Mouse (Mus musculus) lung, adult 2 months (tissue): Measurements from ENCODE around the gene Trpm5. TPM values are rescaled to one million over a fixed set of nuclear protein-coding genes. Genes with fewer than 3 reads are reported as not detected.

Source experiments
- DNase-seq: peaks from one replicate; pipeline ENCODE4 v3.0.0; 2022
- H3K4me1 ChIP-seq: fragments of 200-500 bp; 2 replicates; pipeline ENCODE4 v1.6.1; 2011; ENCODE audit warnings: low read length; ENCODE audit not compliant: control insufficient read depth, insufficient read depth
- H3K4me3 ChIP-seq: fragments of 200-500 bp; replicated peaks from 2 replicates; pipeline ENCODE3; 2011; ENCODE audit warnings: low read depth, mild to moderate bottlenecking, control low read depth, low read length; ENCODE audit errors: extremely low read depth
- CTCF ChIP-seq: fragments of 200-500 bp; IDR thresholded peaks from 2 replicates; pipeline ENCODE4 v1.5.1; 2011; ENCODE audit warnings: mild to moderate bottlenecking, low read length, control low read depth; ENCODE audit not compliant: insufficient read depth
- POLR2A ChIP-seq: fragments of 200-500 bp; IDR thresholded peaks from 2 replicates; pipeline ENCODE4 v1.6.1; 2011; ENCODE audit warnings: low read depth, mild to moderate bottlenecking, control low read depth, low read length, borderline replicate concordance; ENCODE audit errors: extremely low read depth
- WGBS: fragments of 180-500 bp; shearing (Covaris S2); methylation state at CpG from one replicate; pipeline ENCODE4 v1.1.7; 2018; 5-methylcytosine and 5-hydroxymethylcytosine counted together
- polyA plus RNA-seq: library from polyadenylated mRNA; depleted of rRNA; stranded (reverse); fragments of >200 nt; gene quantifications from 2 replicates; pipeline ENCODE4 v1.2.3, GENCODE M21; 2012

Trpm5 gene
- polyA plus RNA-seq, 1 experiment: 0.62 TPM

DNA sequence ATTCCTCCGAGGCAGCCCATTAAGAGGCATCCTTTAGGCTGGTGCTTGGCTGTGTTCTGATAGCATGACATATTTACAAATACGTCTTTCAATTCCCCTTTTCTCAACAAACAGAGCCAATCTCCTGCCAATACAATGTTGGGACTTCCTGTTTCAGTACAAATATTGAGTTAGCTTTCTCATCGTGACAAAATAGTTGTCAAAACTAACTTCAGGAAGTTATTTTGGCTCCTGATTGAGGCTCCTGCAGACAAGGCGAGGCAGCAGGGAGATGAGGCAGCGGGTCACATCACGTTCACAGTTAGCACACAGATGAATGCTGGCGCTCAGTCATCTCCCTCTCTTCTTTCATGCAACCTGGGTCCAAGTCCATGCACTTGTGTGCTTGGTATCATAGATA, 48.1 kb downstream of the Trpm5 start:
- Histone ChIP-seq H3K4me3 (no peak overlapping the region), H3K4me1 (peaks cover 15% of the 10 kb centered on the region)
- no peak for DNase-seq
- TF ChIP-seq CTCF: no peak
- TF ChIP-seq POLR2A: no peak
- WGBS: 34% methylated on average over 7 of the region's 7 CpGs

DNA sequence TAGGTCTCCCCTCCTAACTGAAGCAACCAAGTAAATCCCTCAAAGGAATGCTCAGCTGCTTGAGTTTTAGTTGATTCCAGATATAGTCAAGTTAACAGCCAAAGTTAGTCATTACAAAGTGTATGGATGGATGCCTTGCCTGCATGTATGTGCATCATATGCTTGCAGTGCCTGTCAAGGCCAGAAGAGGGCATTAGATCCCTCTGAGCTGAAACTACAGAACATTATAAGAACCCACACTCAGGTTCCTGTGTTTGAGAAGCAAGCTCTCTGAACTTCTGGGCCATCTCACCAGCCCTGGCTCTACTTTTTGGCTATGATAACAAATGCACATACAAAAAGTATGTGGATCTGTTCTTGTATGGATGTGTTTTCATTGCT, 49.6 kb downstream of the Trpm5 start:
- H3K4me3 ChIP-seq: no peak overlapping the region
- H3K4me1 ChIP-seq: peaks cover 18% of the 10 kb centered on the region
- no peak for TF ChIP-seq POLR2A
- TF ChIP-seq CTCF: no peak
- DNase-seq: no peak

DNA sequence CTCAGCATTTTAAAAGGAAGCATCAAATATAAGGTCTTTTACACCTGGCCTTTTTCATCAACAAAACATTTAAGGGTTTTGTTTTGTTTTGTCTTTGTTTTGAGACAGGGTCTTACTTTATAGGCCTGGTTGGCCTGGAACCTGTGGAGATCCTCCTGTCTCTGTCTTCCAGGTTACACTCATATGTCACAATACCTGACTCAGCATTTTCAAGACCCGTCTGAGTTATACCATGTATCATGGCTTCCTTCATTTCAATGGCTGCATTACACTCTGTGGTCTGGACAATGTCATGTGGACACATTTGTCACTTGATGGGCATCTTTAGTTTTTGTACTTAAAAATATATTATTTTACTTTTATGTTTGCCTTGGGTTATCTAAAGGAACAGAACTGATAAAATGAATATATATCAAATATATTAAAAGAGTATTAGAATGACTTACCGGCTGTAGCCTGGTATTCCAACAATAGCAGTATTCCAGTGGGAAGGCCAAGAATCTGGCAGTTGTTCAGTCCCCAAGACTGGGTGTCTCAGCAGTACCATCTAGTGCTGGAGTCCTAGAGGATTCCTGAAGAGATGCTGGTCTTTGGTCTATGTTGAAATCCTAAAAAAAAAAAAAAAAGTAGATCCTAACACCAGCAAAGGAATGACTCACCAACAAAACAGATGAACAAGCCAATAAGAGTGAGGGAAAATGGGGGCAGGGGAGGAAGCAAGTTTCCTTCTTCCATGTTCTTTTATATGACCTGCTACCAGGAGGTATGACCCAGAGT, 50.2 kb downstream of the Trpm5 start:
- no peak for DNase-seq
- no peak overlapping the region for H3K4me3 ChIP-seq
- peaks cover 18% of the 10 kb centered on the region for H3K4me1 ChIP-seq
- WGBS: 79% methylated on average over 2 of the region's 2 CpGs
- no peak for TF ChIP-seq CTCF
- TF ChIP-seq POLR2A: no peak

DNA sequence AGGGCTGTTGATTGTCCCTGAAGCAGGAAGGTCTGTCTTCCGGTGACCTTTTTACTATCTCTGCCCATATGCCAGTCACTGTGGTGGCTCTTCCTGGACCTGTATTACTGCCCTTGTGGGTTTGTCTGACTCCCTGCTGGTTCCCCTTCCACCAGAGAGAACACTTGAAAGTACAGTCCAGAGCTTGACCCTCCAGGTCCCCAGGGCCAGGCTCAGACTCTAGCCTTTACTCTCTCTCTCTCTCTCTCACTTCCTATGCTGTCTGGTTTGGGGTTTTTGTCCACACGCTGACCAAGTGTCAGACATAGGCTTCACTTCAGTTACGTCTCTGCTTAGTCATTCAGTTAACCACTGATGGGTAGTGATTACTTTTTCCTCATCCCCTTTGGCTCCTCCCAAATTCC, 51.5 kb downstream of the Trpm5 start:
- peaks cover 18% of the 10 kb centered on the region for H3K4me1 ChIP-seq
- no peak for DNase-seq
- H3K4me3 ChIP-seq: no peak overlapping the region
- 72% methylated on average over 3 of the region's 3 CpGs for WGBS
- no peak for TF ChIP-seq CTCF
- no peak for TF ChIP-seq POLR2A

DNA sequence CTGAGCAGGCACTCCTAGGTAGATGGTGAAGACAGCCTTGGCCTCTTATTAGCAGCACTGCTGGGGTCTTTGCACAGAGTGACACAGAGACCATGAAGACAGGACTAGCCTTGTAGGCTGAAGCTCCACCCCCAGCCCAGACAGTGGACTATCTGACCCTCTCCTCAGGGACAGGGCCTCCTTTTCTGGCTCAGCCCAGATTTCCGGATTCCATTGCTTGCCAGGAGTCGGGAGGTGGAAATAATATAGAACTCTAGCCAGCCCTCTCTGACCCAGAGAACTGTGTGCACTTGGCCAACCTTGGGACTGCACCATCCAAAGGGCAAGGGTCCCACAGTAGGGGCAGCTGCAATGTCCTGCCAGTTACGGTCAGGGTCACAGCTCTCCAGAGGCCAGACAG, 52.4 kb downstream of the Trpm5 start:
- H3K4me3 ChIP-seq: no peak overlapping the region
- H3K4me1 ChIP-seq: peaks cover 18% of the 10 kb centered on the region
- no peak for DNase-seq
- 47% methylated on average over 3 of the region's 3 CpGs for WGBS
- TF ChIP-seq CTCF (no peak), POLR2A (no peak)

DNA sequence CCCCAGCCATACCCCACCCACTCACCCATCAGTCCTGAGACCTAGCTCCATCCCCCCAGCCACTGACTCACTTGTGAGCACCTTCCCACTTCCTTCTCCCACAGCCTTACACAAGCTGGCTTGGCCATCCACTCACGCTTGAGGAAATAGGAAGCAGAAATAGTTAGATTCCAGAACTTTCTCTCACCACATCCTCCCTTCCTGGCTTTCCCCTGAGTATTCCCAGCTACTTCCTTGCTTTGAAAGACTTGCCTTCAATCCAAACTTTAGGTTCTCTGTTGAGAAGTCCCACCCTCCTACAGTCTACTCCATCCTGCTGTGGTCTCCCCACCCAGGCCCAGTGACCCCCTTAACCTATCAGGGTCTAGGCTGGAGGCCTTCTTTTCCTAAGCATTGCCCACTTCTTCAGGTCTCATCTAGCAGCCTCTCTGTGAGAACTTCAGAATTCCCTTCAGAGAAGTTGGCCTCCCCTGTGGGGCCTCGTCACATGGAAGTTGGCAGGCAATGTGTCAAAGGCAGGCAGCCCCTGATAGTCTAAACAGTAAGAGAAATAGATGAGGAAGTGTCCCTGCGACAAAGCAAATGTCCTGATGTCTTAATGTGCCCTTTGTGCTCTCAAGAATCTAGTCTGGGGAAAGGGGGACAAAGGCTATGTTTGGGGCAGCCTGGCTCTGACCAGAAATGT, 53.2 kb downstream of the Trpm5 start:
- no peak overlapping the region for H3K4me3 ChIP-seq
- DNase-seq: no peak
- peaks cover 14% of the 10 kb centered on the region for H3K4me1 ChIP-seq
- TF ChIP-seq POLR2A: no peak
- TF ChIP-seq CTCF: no peak
- WGBS: 47% methylated on average over 3 of the region's 3 CpGs

DNA sequence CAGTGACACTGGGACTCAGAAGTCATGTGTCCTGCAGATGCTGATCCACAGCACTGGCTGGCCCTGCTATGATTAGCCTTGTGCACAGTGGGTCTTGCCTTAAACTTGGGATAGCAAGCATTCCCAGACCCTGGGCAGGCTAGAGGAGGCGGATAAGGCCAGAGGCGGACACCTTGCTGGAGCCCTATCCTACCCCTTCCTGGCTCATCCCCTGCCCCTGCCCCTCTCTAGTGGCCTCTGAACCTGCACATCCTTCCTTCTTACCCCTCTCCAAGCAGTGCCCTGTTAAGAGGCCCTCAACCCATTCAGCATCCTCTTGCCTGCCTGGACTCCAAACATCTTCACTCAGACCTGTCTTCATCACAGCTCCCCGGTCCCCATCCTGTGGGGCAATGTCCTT, 53.9 kb downstream of the Trpm5 start:
- TF ChIP-seq POLR2A (no peak), CTCF (no peak)
- DNase-seq: no peak
- whole genome bisulfite sequencing: 93% methylated on average over 3 of the region's 3 CpGs
- no peak overlapping the region for H3K4me3 ChIP-seq
- H3K4me1 ChIP-seq: peaks cover 14% of the 10 kb centered on the region

DNA sequence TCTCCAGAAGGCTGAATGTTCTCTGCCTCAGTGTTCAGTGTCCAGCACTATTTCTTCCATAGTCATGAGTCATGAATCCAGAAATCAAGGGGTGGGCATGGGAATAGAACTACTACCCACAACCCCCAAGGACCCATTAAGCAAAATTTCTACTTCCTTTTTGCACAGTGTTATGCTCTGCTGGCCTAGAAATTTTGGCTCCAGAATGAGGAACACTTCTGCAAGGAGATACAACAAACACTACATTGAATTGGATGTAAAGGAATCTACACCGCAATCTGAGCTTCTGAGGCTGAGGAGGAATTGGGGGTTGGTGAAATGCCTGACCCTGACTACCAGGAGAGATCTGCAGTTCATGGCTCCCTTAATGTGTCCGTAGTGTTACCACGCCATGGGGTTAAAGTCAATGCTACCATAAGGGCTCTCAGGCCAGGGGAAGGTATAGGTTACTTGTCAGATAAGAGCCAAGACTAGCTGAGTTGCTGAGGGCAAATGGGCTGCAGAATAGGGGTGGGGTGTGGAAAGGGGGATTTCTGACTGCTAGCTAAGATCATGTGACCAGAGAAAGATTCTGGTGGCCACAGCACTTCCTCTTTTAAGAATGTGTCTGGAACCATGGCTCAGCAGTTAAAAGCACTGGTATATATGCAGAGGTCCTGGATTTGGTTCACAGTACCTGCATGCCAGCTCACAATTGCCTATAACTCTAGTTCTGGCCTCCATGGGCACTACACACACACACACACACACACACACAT, 56.1 kb downstream of the Trpm5 start:
- H3K4me1 ChIP-seq: peaks cover 14% of the 10 kb centered on the region
- H3K4me3 ChIP-seq: no peak overlapping the region

DNA sequence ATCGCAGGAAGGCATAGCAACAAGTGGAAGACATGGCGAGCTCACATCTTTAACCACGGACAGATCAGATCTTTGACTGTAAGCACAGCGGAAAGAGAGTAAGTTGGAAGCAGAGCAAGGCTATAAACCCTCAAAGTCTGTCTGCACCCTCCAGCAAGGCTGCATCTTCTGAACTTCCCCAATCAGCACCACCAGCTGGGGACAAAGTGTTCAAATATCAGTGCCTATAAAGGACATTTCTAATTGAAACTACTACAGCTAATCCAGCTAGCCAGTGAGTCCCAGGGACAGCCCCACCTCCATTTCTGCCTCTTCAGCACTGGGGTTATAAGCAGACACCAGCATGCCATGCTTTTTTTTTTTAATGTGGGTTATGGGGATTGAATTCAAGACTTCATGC, 57.1 kb downstream of the Trpm5 start:
- TF ChIP-seq POLR2A: no peak
- no peak for TF ChIP-seq CTCF

More for the DNA sequence above, 56.1 kb downstream of the Trpm5 start:
- DNase-seq: no peak
- WGBS: 82% methylated on average over 3 of the region's 3 CpGs
- TF ChIP-seq POLR2A (no peak), CTCF (no peak)

More for the DNA sequence above, 57.1 kb downstream of the Trpm5 start:
- no peak for DNase-seq
- 90% methylated on average over 4 of the region's 4 CpGs for WGBS
- Histone ChIP-seq H3K4me3 (no peak overlapping the region), H3K4me1 (peaks cover 11% of the 10 kb centered on the region)
